Mouse (Mus musculus) left cerebral cortex, postnatal 36 days (tissue): Measurements from ENCODE around the gene Rimbp2. TPM values are rescaled to one million over a fixed set of nuclear protein-coding genes. Genes with fewer than 3 reads are reported as not detected.
"Not testable (repeated sequence)": the region's sequence is repeated elsewhere in the genome, so short reads cannot be mapped to it uniquely, and the experiment has no call there.

Source experiments
- DNase-seq, 2 experiments: peaks; one replicate each; pipeline ENCODE4 v3.0.0; 2021 to 2022; ENCODE audit warnings: low spot score in 2 of 2, mixed read lengths in 1 of 2
- intact Hi-C: fragments of 180-260 bp; cut with DNase I; formaldehyde crosslinking; loops from one replicate; pipeline ENCODE4 v1.15.1; 2025
- total RNA-seq, 2 experiments: library from RNA; stranded (reverse); gene quantifications; 2 replicates each; pipeline ENCODE4 v1.2.3; 2021

Gene Rimbp2
- total RNA-seq, 2 experiments from 2014 or later, result 128 to 150 TPM

- intact Hi-C loops, result no loop called here
- DNase-seq, result peak; percentile 82 to 84
Observed at GRCm38 (mm10) chr5:128806296-128806998, 146.8 kb downstream of the Rimbp2 start.

- DNase-seq, result no peak
- intact Hi-C loops, result no loop called here
Observed at GRCm38 (mm10) chr5:128805092-128805491, 148.2 kb downstream of the Rimbp2 start.

GRCm38 (mm10) chr5:128800592-128800991, 152.7 kb downstream of the Rimbp2 start:
- intact Hi-C loops, result no loop called here
- peak in 1 of 2 experiments; percentile 53 for DNase-seq

GRCm38 (mm10) chr5:128781621-128782020, 171.7 kb downstream of the Rimbp2 start:
- intact Hi-C loops, result no loop called here
- no peak for DNase-seq

GRCm38 (mm10) chr5:128776386-128776785, 176.9 kb downstream of the Rimbp2 start:
- DNase-seq, result no peak
- intact Hi-C loops, result no loop called here

GRCm38 (mm10) chr5:128769026-128769631, 184.2 kb downstream of the Rimbp2 start:
- no peak for DNase-seq
- intact Hi-C loops, result no loop called here

GRCm38 (mm10) chr5:128761118-128761517, 192.2 kb downstream of the Rimbp2 start:
- DNase-seq, result no peak
- intact Hi-C loops, result no loop called here

GRCm38 (mm10) chr5:128746261-128746660, 207.0 kb downstream of the Rimbp2 start:
- intact Hi-C loops, result no loop called here
- peak in 1 of 2 experiments; percentile 38 for DNase-seq

- peak in 1 of 2 experiments; percentile 2 for DNase-seq
- intact Hi-C loops, result no loop called here
Observed at GRCm38 (mm10) chr5:128745206-128745605, 208.1 kb downstream of the Rimbp2 start.

- no peak for DNase-seq
- intact Hi-C loops, result no loop called here
Observed at GRCm38 (mm10) chr5:128744351-128744750, 208.9 kb downstream of the Rimbp2 start.

GRCm38 (mm10) chr5:128739838-128740171, 213.5 kb downstream of the Rimbp2 start:
- intact Hi-C loops, result no loop called here
- DNase-seq, result no peak

GRCm38 (mm10) chr5:128739168-128739837, 214.0 kb downstream of the Rimbp2 start:
- intact Hi-C loops, result no loop called here
- no peak for DNase-seq

GRCm38 (mm10) chr5:128735921-128736320, 217.4 kb downstream of the Rimbp2 start:
- DNase-seq, result no peak
- intact Hi-C loops, result loop anchor here (2.0 kb wide), 1 partner anchor 213 kb away; no protein-coding TSS in a partner anchor

- intact Hi-C loops, result loop anchor here (2.0 to 5.0 kb wide), 3 partner anchors 137 to 233 kb away; no protein-coding TSS in a partner anchor
- DNase-seq, result peak; percentile 44 to 51
Observed at GRCm38 (mm10) chr5:128733955-128734354, 219.3 kb downstream of the Rimbp2 start.

- intact Hi-C loops, result loop anchor here (5.0 kb wide), 2 partner anchors 135 to 235 kb away; no protein-coding TSS in a partner anchor
- no peak for DNase-seq
Observed at GRCm38 (mm10) chr5:128732416-128733014, 220.8 kb downstream of the Rimbp2 start.

GRCm38 (mm10) chr5:128730634-128731033, 222.7 kb downstream of the Rimbp2 start:
- intact Hi-C loops, result loop anchor here (5.0 kb wide), 2 partner anchors 133 to 237 kb away; no protein-coding TSS in a partner anchor
- peak in 1 of 2 experiments; percentile 33 for DNase-seq

- no peak for DNase-seq
- intact Hi-C loops, result no loop called here
Observed at GRCm38 (mm10) chr5:128729341-128729740, 223.9 kb downstream of the Rimbp2 start.

- DNase-seq, intact Hi-C loops: not testable (repeated sequence)
Observed at GRCm38 (mm10) chr5:128720461-128720860, 232.8 kb downstream of the Rimbp2 start.

- intact Hi-C loops, result no loop called here
- DNase-seq, result no peak
Observed at GRCm38 (mm10) chr5:128715171-128715570, 238.1 kb downstream of the Rimbp2 start.

- no peak for DNase-seq
- intact Hi-C loops, result loop anchor here (5.0 kb wide), 1 partner anchor 190 kb away; no protein-coding TSS in a partner anchor
Observed at GRCm38 (mm10) chr5:128711847-128712246, 241.4 kb downstream of the Rimbp2 start.
